Mouse (Mus musculus) small intestine, adult 2 months (tissue): ENCODE measurements around the gene Rara.

Experiments
- CTCF ChIP-seq: fragments of 200-500 bp; IDR thresholded peaks from 2 replicates; pipeline ENCODE4 v1.5.1; 2012; ENCODE audit warnings: low read depth, mild to moderate bottlenecking, control low read depth, inconsistent platforms, low read length, moderate library complexity, mixed read lengths; ENCODE audit not compliant: insufficient replicate concordance, insufficient read length; ENCODE audit errors: extremely low read depth
- POLR2A ChIP-seq: fragments of 200-500 bp; IDR thresholded peaks from 2 replicates; pipeline ENCODE4 v1.6.1; 2012; ENCODE audit warnings: low read depth, mild to moderate bottlenecking, control low read depth, inconsistent platforms, low read length, moderate library complexity

GRCm38 (mm10) chr11:98954373-98954772 is 26.8 kb downstream of the Rara start:
- TF ChIP-seq POLR2A: no peak
- peak; percentile 79 for TF ChIP-seq CTCF
